9 mouse cellular contexts compared by ENCODE assay signal in the genomic region with DNA sequence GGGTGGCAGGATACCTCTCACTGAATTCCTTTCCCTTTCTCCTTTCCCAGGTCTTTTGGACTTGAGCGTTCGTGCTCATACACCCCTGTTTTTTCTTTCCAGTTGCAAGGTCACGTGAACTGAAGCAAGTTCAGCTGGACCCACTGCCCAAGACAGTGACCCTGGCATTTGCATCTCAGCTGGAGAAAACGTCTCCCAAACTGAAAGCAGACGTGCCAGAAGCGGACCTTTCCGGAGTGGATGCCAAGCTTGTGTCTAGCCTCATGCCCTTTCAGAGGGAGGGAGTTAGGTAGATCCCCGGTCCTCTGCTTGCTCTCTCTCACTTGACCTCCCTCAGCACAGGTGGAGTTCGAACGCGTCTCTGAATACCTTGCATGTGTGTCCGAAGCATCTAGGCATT. TPM values are rescaled to one million over a fixed set of nuclear protein-coding genes. Genes with fewer than 3 reads are reported as not detected.
"Had no signal": no experiment of that assay in that cellular context is flagged by ENCODE, and none has a peak within 500 bp of the region (broad histone marks: within the 10 kb centered on the region; RNA-seq: fewer than 3 reads in every experiment).

No protein-coding gene starts in this region.

- DNase-seq: kidney, adult 2 months; kidney, postnatal 36 days; left cerebral cortex, postnatal 4 days; liver, postnatal 0 days; lung, embryonic 14.5 days; right cerebral cortex, postnatal 25 days; spleen, adult 18-20 months; thymus, postnatal 25 days had no signal

RNA-seq across cellular contexts. Expression of gene March4, which starts 59.0 kb away (rescaled TPM):
- total RNA-seq: megakaryocyte, adult 5-6 weeks had no signal
